Mouse (Mus musculus) neural tube, embryonic 11.5 days (tissue): ENCODE measurements at regions not wholly inside any gene's neighbourhood (a gene's known extent, or its start where the extent isn't known, plus 50 kb on each side); places are given as distances from the start of the nearest gene placed in this dataset.

Experiments used
- ATAC-seq: fragments of 200-750 bp; cut with Nextera tagmentation; 2 replicates; pipeline ENCODE4 v1.8.0; 2017; ENCODE audit warnings: moderate number of reproducible peaks, mild to moderate bottlenecking, moderate TSS enrichment, moderate library complexity; ENCODE audit not compliant: insufficient read depth, low FRiP score, low TSS enrichment
- DNase-seq: peaks from one replicate; pipeline ENCODE4 v3.0.0-alpha.2; 2015; ENCODE audit warnings: low spot score
- H3K27ac ChIP-seq: fragments of 300-500 bp; sonication (generic); 2 replicates; pipeline ENCODE4 v1.5.1; 2014; ENCODE audit warnings: low read depth, mild to moderate bottlenecking, low read length
- H3K27me3 ChIP-seq: fragments of 300-500 bp; sonication (generic); 2 replicates; pipeline ENCODE4 v1.6.1; 2014; ENCODE audit warnings: mild to moderate bottlenecking, low read length, mixed read lengths; ENCODE audit not compliant: control insufficient read depth, insufficient read depth
- H3K36me3 ChIP-seq: fragments of 300-500 bp; sonication (generic); 2 replicates; pipeline ENCODE4 v1.6.1; 2014; ENCODE audit warnings: mild to moderate bottlenecking, low read length, moderate library complexity, mixed read lengths; ENCODE audit not compliant: control insufficient read depth, insufficient read depth
- H3K4me1 ChIP-seq: fragments of 300-500 bp; sonication (generic); 2 replicates; pipeline ENCODE4 v1.6.1; 2014; ENCODE audit warnings: low read length, mixed read lengths; ENCODE audit not compliant: control insufficient read depth, insufficient read depth
- H3K4me2 ChIP-seq: fragments of 300-500 bp; sonication (generic); 2 replicates; pipeline ENCODE4 v1.6.1; 2014; ENCODE audit warnings: low read depth, mild to moderate bottlenecking, moderate library complexity
- H3K4me3 ChIP-seq: fragments of 300-500 bp; sonication (generic); 2 replicates; pipeline ENCODE4 v1.5.1; 2014; ENCODE audit warnings: low read depth, low read length
- H3K9ac ChIP-seq: fragments of 300-500 bp; sonication (generic); 2 replicates; pipeline ENCODE4 v1.6.1; 2014; ENCODE audit warnings: mild to moderate bottlenecking, low read length
- H3K9me3 ChIP-seq: fragments of 300-500 bp; sonication (generic); 2 replicates; pipeline ENCODE4 v1.6.1; 2016; ENCODE audit warnings: low read length; ENCODE audit not compliant: control insufficient read depth
- WGBS: fragments of 180-500 bp; shearing (Covaris S2); extraction: QIAGEN DNeasy Blood & Tissue Kit; methylation state at CpG from one replicate; pipeline ENCODE4 v1.1.7; 2014; 5-methylcytosine and 5-hydroxymethylcytosine counted together

DNA sequence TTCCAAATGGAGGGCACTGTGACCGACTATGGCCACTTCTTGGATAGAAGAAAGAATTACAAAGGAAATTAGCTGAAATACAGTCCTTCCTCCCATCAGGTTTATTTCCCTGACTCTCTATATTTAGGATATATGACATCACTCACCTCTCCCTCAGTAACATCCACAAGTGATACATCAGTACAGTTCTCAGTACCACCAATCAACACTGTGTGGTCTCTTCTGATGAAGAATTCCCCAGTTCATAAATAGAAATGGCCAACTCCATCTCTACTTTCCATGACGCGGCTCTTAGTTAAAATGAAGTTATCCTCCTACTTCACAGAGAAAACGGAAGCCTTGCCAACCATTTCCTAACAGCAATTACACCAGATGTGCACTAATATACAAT is 208.3 kb upstream of the Dio2 start:
- Histone ChIP-seq H3K4me1 (no peaks in the 10 kb centered on the region), H3K4me2 (no peak overlapping the region)
- WGBS: 91% methylated on average over 4 of the region's 4 CpGs

DNA sequence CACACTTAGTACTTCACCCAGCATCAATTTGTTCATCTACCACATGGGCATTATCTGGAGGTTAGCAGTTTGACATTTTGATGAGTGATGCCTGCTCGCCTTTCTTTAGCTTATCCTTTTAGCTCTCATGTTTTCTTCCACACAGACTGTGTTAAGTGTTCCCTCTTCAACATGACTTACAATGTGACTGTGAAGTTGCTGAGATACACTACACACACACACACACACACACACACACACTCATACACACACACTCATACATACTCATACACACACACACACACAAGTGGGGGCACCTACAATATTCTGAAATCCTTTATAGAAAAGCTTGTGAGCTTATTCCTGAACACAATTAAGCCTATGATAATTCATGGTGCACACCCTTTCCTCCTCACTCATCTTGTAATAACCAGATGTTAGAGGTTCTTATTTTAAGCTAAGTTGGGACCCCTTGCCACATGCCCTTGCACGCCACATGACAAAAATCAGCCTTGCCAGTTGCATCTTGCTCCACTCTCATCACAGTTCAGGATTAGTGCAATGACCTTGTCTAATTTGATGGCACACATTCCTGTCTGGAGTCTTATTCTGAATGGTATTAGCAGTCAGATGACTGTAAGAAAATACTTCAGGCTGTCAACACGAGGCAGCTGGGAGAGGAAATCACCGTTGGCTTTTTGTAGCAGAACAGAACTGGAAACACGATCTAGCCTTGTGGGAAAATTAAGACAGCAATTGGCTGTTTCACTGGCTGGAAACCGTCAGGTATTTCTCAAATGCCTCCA is 207.7 kb upstream of the Dio2 start:
- no peak for ATAC-seq
- Histone ChIP-seq H3K9ac (no peak overlapping the region), H3K27me3 (no peaks in the 10 kb centered on the region), H3K4me3 (no peak overlapping the region), H3K4me2 (no peak overlapping the region), H3K4me1 (no peaks in the 10 kb centered on the region), H3K36me3 (no peaks in the 10 kb centered on the region), H3K27ac (no peak overlapping the region), H3K9me3 (no peaks in the 10 kb centered on the region)
- WGBS: 82% methylated on average over 6 of the region's 6 CpGs
- DNase-seq: no peak

More for the DNA sequence above, 208.3 kb upstream of the Dio2 start:
- Histone ChIP-seq H3K36me3 (no peaks in the 10 kb centered on the region), H3K27ac (no peak overlapping the region), H3K9me3 (no peaks in the 10 kb centered on the region), H3K27me3 (no peaks in the 10 kb centered on the region), H3K4me3 (no peak overlapping the region), H3K9ac (no peak overlapping the region)
- ATAC-seq (no peak), DNase-seq (no peak)

DNA sequence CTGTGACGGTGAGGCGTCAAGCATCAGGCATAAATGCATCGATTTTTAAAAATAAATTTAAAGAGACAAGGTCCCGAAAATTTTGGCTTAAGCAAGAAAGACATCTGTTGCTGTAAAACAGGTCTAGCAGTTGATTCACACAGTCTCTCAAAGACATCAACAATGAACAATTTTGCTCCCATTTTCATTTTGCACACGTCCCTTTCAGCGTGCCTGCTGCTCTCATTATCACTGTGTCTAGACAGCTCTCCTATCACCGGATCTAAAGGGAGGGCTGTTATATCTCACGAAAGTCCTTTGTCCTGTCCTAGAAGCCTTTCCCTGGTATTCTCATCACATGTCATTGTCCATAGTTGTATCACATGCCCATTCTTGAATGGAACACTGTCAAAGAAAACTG is 194.4 kb upstream of the Dio2 start:
- no peak for DNase-seq
- H3K4me3 ChIP-seq: no peak overlapping the region
- no peaks in the 10 kb centered on the region for H3K4me1 ChIP-seq
- H3K27me3 ChIP-seq: no peaks in the 10 kb centered on the region
- no peak for ATAC-seq
- no peak overlapping the region for H3K4me2 ChIP-seq
- H3K36me3 ChIP-seq: no peaks in the 10 kb centered on the region
- no peak overlapping the region for H3K27ac ChIP-seq
- 93% methylated on average over 8 of the region's 8 CpGs for WGBS
- H3K9ac ChIP-seq: no peak overlapping the region
- no peaks in the 10 kb centered on the region for H3K9me3 ChIP-seq

DNA sequence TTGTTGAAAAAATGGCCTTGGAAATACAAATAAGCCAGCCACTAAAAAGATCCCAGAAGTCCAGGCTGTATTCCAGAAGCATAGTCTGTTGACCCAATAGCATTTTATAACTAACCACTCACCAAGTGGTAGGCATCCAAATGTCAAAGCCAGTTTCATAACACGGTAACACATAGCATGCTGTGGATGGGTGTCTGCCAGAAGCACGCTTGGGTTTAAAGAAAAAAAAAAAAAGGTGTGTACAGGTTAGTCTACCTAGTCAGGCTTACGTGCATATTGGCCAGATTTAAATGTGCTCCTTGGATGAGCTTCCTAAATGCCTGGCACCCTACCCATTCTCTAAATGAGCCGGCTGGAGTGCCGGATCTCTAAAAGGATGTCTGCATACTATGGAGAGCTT is 194.0 kb upstream of the Dio2 start:
- H3K36me3 ChIP-seq: no peaks in the 10 kb centered on the region
- H3K4me3 ChIP-seq: no peak overlapping the region
- DNase-seq (no peak), ATAC-seq (no peak)
- WGBS: 97% methylated on average over 5 of the region's 5 CpGs
- H3K9ac ChIP-seq: no peak overlapping the region
- no peaks in the 10 kb centered on the region for H3K4me1 ChIP-seq
- H3K27me3 ChIP-seq: no peaks in the 10 kb centered on the region
- no peaks in the 10 kb centered on the region for H3K9me3 ChIP-seq
- no peak overlapping the region for H3K4me2 ChIP-seq
- no peak overlapping the region for H3K27ac ChIP-seq

DNA sequence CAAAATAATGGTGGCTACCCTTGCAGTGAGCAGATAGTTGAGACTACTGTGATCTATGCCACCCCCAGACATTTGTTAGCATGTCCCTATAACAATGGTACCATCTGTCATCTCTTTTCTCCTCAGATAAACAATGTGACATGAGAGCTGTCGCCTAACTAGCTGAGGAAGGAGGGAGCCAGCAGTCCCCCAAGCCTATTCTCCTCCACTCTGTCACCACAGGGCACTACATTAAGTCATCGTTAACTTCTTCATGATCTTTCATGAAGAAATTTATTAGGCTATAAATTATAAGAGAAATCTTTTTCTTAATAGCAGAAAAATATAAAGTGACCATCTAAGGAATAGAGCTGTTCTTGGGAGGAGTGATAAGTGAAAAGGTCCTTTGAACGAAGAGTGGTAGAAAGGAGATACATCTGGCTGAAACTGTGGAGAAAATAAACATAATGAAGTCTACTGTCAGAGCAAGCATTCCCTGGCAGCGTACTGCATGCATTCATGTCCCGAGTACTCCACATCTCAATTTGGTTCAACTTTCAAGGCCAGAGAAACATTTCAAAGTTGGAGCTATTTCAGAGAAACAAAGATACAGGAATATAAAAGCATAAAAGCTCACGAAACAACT is 192.0 kb upstream of the Dio2 start:
- Histone ChIP-seq H3K9ac (no peak overlapping the region), H3K36me3 (no peaks in the 10 kb centered on the region), H3K9me3 (no peaks in the 10 kb centered on the region), H3K4me3 (no peak overlapping the region), H3K4me2 (no peak overlapping the region), H3K4me1 (no peaks in the 10 kb centered on the region), H3K27me3 (no peaks in the 10 kb centered on the region), H3K27ac (no peak overlapping the region)
- no peak for DNase-seq
- ATAC-seq: no peak
- WGBS: 72% methylated on average over 6 of the region's 6 CpGs

DNA sequence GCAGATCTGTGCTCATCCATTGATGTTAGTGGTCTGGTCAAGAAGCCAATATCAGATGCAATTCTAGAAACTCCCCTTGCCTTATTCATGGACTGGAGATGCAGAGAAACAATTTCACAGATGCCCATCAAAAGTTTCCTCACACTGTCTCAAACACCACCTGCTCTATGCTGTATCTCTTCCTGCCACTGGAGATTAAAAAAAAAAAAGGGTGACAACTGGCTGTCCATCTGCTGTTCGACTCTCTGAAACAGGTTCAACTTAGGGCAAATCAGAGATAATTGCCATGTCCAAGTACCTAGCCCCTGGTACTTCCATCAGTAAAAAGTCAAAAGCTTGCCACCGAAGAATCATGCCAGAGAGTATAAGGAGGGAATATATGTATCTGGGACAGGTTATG is 185.4 kb upstream of the Dio2 start:
- no peak for DNase-seq
- Histone ChIP-seq H3K4me3 (no peak overlapping the region), H3K9ac (no peak overlapping the region), H3K9me3 (no peaks in the 10 kb centered on the region), H3K27me3 (no peaks in the 10 kb centered on the region), H3K27ac (no peak overlapping the region), H3K4me1 (no peaks in the 10 kb centered on the region), H3K36me3 (no peaks in the 10 kb centered on the region), H3K4me2 (no peak overlapping the region)
- ATAC-seq: no peak
- WGBS: 79% methylated on average over 2 of the region's 2 CpGs

DNA sequence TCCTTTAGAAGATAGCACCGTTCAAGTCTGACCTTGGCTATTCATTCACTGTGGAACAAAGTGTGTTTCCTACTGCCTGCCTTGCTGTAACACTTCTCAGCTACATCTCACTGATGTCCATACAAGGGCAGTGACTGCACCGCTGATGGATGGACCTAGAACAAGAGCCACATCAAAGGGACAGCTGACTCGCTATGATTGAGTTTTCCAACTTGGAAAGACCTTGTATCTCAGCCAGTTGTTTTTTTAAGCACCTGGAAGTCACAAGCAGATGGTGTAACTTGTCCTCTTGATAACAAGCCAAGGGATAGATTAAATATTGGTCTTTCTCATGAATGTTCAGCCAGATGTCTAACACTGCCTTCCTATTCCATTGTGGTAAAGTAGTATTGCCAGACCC is 184.9 kb upstream of the Dio2 start:
- DNase-seq (no peak), ATAC-seq (no peak)
- WGBS: 76% methylated on average over 3 of the region's 3 CpGs
- Histone ChIP-seq H3K9ac (no peak overlapping the region), H3K9me3 (no peaks in the 10 kb centered on the region), H3K4me1 (no peaks in the 10 kb centered on the region), H3K4me3 (no peak overlapping the region), H3K27ac (no peak overlapping the region), H3K4me2 (no peak overlapping the region), H3K27me3 (no peaks in the 10 kb centered on the region), H3K36me3 (no peaks in the 10 kb centered on the region)

DNA sequence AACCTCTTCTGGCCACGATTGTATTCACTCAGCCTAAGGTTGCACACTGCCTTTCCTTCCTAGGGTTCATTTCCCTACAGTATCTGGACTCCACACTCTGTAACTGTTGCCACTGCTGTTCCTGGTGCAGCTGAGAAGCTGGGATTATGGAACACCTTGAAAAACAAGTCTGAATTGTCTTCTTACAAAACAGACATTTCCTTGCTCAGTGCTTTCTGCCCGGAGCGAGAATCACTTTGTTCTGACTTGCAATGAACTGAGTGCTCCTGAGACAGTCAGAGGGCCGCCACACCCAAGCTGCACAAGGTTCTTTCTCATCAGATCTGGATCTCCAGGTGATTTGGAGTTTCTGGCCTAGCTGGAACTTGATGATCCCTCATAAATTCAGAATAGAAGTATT is 183.0 kb upstream of the Dio2 start:
- H3K27ac ChIP-seq: no peak overlapping the region
- H3K36me3 ChIP-seq: no peaks in the 10 kb centered on the region
- no peaks in the 10 kb centered on the region for H3K27me3 ChIP-seq
- no peak for DNase-seq
- no peaks in the 10 kb centered on the region for H3K9me3 ChIP-seq
- no peak for ATAC-seq
- H3K9ac ChIP-seq: no peak overlapping the region
- whole genome bisulfite sequencing: 91% methylated on average over 4 of the region's 4 CpGs
- no peak overlapping the region for H3K4me2 ChIP-seq
- no peak overlapping the region for H3K4me3 ChIP-seq
- H3K4me1 ChIP-seq: no peaks in the 10 kb centered on the region
